Mouse (Mus musculus) bone marrow macrophage, adult 2 months (primary cell): ENCODE measurements around the gene Tcf25. TPM values are rescaled to one million over a fixed set of nuclear protein-coding genes. Genes with fewer than 3 reads are reported as not detected.
"Not testable (repeated sequence)": the region's sequence is repeated elsewhere in the genome, so short reads cannot be mapped to it uniquely, and the experiment has no call there.

Experiments
- H3K27ac ChIP-seq: 2 replicates; pipeline ENCODE4 v1.5.1; 2012; ENCODE audit warnings: low read depth, low read length; ENCODE audit not compliant: insufficient read depth
- H3K4me1 ChIP-seq: 2 replicates; pipeline ENCODE4 v1.6.1; 2012; ENCODE audit warnings: low read length; ENCODE audit not compliant: control insufficient read depth, insufficient read depth
- H3K4me3 ChIP-seq: 2 replicates; pipeline ENCODE4 v1.5.1; 2012; ENCODE audit warnings: mild to moderate bottlenecking, low read length, moderate library complexity; ENCODE audit not compliant: insufficient read depth
- CTCF ChIP-seq: IDR thresholded peaks from 2 replicates; pipeline ENCODE4 v1.5.1; 2012; ENCODE audit warnings: low read depth, mild to moderate bottlenecking, low read length, moderate library complexity
- POLR2A ChIP-seq: IDR thresholded peaks from 2 replicates; pipeline ENCODE4 v1.6.1; 2012; ENCODE audit warnings: mild to moderate bottlenecking, low read depth, low read length, borderline replicate concordance
- polyA plus RNA-seq: library from polyadenylated mRNA; stranded (reverse); fragments of >200 nt; gene quantifications from 2 replicates; pipeline ENCODE4 v1.2.4, GENCODE M21; 2012; ENCODE audit not compliant: missing spikeins, insufficient read depth, insufficient read length

The Tcf25 gene
- polyA plus RNA-seq, 1 experiment, result 244 TPM

DNA sequence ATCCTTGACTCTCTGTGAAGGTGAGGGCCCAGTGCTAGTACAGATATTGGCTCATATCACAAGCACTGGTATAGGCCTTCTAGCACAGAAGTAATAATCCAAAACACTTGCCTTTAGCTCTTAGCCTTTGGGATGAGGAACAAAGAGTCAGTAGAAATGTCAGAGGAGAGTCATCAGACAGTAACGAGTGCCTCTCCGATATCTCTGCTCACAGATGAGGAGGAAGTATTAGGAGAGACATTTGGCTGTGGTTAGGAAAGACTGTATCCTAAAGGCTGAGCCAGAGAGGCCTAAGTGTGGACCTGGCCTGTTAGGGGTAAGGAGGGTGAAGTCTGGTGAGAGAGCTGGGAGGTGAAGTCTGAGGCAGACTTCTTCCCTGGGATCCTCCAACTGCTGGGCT is 68.2 kb downstream of the Tcf25 start:
- TF ChIP-seq CTCF (no peak), POLR2A (no peak)
- no peak overlapping the region for H3K27ac ChIP-seq
- no peak overlapping the region for H3K4me3 ChIP-seq
- peaks cover 12% of the 10 kb centered on the region for H3K4me1 ChIP-seq

DNA sequence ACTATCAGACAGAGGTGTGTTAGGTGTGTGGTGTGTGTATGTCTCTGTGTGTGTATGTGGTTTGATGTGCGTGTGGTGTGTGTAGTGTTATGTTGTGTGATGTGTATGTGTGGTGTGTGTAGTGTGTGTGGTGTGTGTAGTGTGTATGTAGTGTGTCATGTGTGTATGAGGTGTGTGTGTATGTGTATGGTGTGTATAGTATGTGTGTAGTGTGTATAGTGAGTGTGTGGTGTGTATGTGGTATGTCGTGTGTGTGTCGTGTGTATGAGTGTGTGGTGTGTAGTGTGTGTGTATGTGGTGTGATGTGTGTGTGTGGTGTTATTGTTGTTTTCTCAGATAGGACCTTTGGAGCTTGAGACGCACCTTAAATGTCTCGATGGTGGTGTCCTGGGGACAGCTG is 68.8 kb downstream of the Tcf25 start:
- Histone ChIP-seq H3K4me1 (peaks cover 12% of the 10 kb centered on the region), H3K4me3 (no peak overlapping the region; the same call in 1 of the 2 replicates)

GRCm38 (mm10) chr8:123442871-123443575 is 69.5 kb downstream of the Tcf25 start:
- peak overlapping the region; percentile 34 for H3K27ac ChIP-seq
- no peak for TF ChIP-seq POLR2A
- TF ChIP-seq CTCF, result peak; percentile 49
- peak overlapping the region; percentile 70 for H3K4me3 ChIP-seq
- peaks cover 12% of the 10 kb centered on the region for H3K4me1 ChIP-seq

More for the DNA sequence above, 68.8 kb downstream of the Tcf25 start:
- no peak overlapping the region for H3K27ac ChIP-seq
- TF ChIP-seq POLR2A (no peak), CTCF (no peak)

- no peak for TF ChIP-seq POLR2A
- no peak for TF ChIP-seq CTCF
- Histone ChIP-seq H3K27ac (no peak overlapping the region), H3K4me3 (peak overlapping the region; percentile 70), H3K4me1 (peaks cover 12% of the 10 kb centered on the region)
Measured at GRCm38 (mm10) chr8:123443576-123443921, 70.0 kb downstream of the Tcf25 start.

DNA sequence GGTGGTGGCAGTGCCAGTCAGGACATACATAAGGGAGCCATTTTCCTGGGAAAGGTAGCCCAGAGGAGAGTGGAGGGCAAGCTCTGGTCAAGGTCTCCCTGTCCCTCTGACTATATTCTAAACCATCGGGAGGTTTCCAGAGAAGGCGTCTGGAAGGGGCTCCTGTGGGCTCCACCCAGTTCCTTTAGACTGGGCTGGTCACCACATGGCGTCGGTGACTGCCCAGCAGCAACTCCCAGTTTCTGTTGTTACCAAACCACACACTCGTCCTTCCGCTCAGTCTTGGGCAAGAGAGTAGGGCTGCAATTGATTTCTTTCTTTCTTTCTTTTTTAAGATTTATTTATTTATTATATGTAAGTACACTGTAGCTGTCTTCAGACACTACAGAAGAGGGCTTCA is 70.6 kb downstream of the Tcf25 start:
- H3K4me3 ChIP-seq, result no peak overlapping the region; the same call in 1 of the 2 replicates
- H3K27ac ChIP-seq, result no peak overlapping the region

GRCm38 (mm10) chr8:123445981-123446380 is 72.4 kb downstream of the Tcf25 start:
- TF ChIP-seq CTCF (no peak), POLR2A (no peak)
- Histone ChIP-seq H3K4me1 (peaks cover 19% of the 10 kb centered on the region), H3K4me3 (no peak overlapping the region), H3K27ac (no peak overlapping the region)

More for the DNA sequence above, 70.6 kb downstream of the Tcf25 start:
- H3K4me1 ChIP-seq, result peaks cover 12% of the 10 kb centered on the region
- TF ChIP-seq POLR2A (no peak), CTCF (no peak)

GRCm38 (mm10) chr8:123446799-123447198 is 73.2 kb downstream of the Tcf25 start:
- H3K27ac ChIP-seq, result no peak overlapping the region
- no peak overlapping the region for H3K4me3 ChIP-seq
- TF ChIP-seq POLR2A (no peak), CTCF (no peak)
- H3K4me1 ChIP-seq, result peaks cover 19% of the 10 kb centered on the region

DNA sequence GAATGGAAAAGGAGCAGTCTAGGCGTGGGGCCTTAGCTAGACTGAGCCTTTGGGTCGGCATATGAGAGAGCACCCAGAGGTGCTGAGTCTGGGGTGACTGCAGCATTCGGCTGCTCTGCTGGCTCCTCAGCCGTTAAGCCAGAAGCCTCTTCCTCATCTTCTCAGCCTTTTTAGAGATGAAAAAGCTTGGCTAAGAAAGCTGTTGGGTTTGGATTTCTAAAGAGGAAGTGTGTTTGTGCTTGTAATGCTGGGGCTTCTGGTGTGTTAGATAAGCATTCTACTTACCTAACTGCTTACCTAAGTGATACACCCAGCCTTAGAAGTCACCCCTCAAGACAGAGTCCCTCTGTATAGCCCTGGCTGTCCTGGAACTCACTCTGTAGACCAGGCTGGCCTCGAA is 77.2 kb downstream of the Tcf25 start:
- Histone ChIP-seq H3K4me3 (no peak overlapping the region), H3K4me1 (peaks cover 7% of the 10 kb centered on the region), H3K27ac (no peak overlapping the region)
- TF ChIP-seq POLR2A (no peak), CTCF (no peak)

DNA sequence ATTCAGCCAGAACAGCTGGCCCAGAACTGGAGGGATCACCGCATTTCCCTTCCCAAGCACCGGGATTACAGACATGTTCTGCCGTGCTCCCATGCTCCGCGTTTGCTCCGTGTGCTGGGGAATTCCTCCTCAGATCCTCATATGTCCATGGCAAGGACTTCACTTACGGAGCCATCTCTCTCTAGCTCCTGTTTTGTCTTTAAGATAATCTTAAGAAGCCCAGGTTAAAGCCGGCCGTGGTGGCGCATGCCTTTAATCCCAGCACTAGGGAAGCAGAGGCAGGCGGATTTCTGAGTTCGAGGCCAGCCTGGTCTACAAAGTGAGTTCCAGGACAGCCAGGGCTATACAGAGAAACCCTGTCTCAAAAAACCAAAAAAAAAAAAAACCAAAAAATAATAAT is 78.2 kb downstream of the Tcf25 start:
- not testable (repeated sequence) for H3K4me3 ChIP-seq, H3K4me1 ChIP-seq, H3K27ac ChIP-seq

DNA sequence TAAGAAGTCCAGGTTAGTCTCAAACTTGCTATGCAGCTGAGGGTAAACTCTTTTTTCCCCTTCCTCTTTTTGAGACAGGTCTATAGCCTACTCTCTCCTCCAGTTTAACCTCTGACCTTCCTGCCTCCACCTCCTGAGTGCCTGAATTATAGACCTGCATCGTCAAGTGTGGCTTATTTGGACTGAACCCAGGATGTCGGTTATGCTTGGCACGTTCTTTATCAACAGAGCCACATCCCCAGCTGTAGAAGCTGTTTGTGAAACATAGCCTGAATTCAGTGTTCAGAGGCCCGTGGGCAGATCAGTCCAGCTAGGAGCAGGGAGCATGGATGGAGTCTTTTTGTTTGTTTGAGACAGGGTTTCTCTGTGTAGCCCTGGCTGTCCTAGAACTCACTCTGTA is 78.6 kb downstream of the Tcf25 start:
- Histone ChIP-seq H3K4me3 (no peak overlapping the region), H3K27ac (no peak overlapping the region), H3K4me1 (peaks cover 7% of the 10 kb centered on the region)
- TF ChIP-seq POLR2A, result no peak
- no peak for TF ChIP-seq CTCF
